Mouse (Mus musculus): Measurements from ENCODE around the gene Iqcm. TPM values are rescaled to one million over a fixed set of nuclear protein-coding genes. Genes with fewer than 3 reads are reported as not detected.

Gene Iqcm
- total RNA-seq, 2 experiments from 2014 or later: not detected

Other genes starting within 250 kb of the Iqcm start
- 1 to 10 TPM; 2.2 to 2.5 TPM for gene Rasd2, start 234.8 kb upstream of the Iqcm start, total RNA-seq (2021)
- under 1 TPM in 1 of 2 experiments, not detected in 1; 0.22 TPM for gene Gm10358, start 42.1 kb upstream of the Iqcm start, total RNA-seq (2021)

Data from heart, postnatal 14 days (tissue).